Mouse (Mus musculus): ENCODE measurements around the gene Ppp4r4.

GRCm38 (mm10) chr12:103513039-103513438 lies 19.0 kb upstream of the Ppp4r4 start:
- TF ChIP-seq GATA2 (IDR thresholded peaks at IDR 0.05; ENCODE audit: borderline replicate concordance, low read depth, low read length) (no peak), TAL1 (conservative IDR thresholded peaks at IDR 0.05; ENCODE audit: low read depth, low read length) (no peak), CTCF (IDR thresholded peaks at IDR 0.05; ENCODE audit: low read depth, low read length) (no peak), GATA1 (IDR thresholded peaks at IDR 0.05; ENCODE audit: borderline replicate concordance, low read length) (no peak)
